ENCODE assay signal across 20 mouse cellular contexts in the genomic region with DNA sequence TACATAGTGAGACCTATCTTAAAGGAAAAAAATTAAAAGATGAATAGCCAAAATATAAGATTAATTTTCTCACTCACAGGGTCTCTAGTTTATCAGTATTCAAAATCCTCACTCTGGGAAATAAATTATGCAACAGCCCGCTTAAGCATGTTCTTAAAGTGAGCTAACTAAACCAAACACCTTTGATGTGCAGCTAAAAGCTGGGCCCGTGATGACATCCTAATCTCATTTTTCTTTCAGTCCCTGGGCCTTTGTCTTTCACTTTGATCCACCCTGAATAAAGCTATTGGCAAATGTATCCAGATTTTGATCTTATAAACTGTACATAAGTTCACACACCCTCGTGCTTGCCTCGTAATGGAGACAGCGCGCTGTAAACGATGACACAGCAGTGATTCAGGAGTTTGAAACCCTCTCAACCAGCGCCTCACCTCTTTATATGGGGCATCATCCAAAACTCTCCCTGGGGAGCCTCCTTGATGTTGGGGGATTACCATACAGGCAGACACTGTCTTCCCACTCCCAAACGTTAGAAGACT.
DNase-seq lines count a peak whose midpoint lies in the region; ATAC-seq and TF ChIP-seq lines count a peak whose summit lies in the region.
"Had no signal": no experiment of that assay in that cellular context is flagged by ENCODE, and none has a peak within 500 bp of the region (broad histone marks: within the 10 kb centered on the region; RNA-seq: fewer than 3 reads in every experiment).

No protein-coding gene starts in this region.

- H3K27ac ChIP-seq in midbrain, embryonic 11.5 days (ENCODE audit: low read depth, low read length), result no peak overlapping the region
- no peak overlapping the region for H3K27ac ChIP-seq in midbrain, postnatal 0 days (ENCODE audit: low read depth, low read length)
- H3K27ac ChIP-seq in midbrain, embryonic 14.5 days (replicated peaks; ENCODE audit: low read depth, low read length), result no peak overlapping the region
- no peak overlapping the region for H3K27ac ChIP-seq in midbrain, embryonic 16.5 days (ENCODE audit: low read length)
- H3K27ac ChIP-seq in stomach, postnatal 0 days (replicated peaks), result no peak overlapping the region
- H3K27ac ChIP-seq: embryonic facial prominence, embryonic 10.5 days; embryonic facial prominence, embryonic 12.5 days; forebrain, embryonic 13.5 days; forebrain, embryonic 15.5 days had no signal

- WGBS in midbrain, embryonic 11.5 days, result 75% methylated on average over 9 of the region's 9 CpGs
- 38% methylated on average over 9 of the region's 9 CpGs for WGBS in midbrain, postnatal 0 days
- 54% methylated on average over 9 of the region's 9 CpGs for WGBS in midbrain, embryonic 14.5 days
- WGBS in midbrain, embryonic 16.5 days, result 38% methylated on average over 9 of the region's 9 CpGs
- 59% methylated on average over 9 of the region's 9 CpGs for WGBS in stomach, postnatal 0 days

- ATAC-seq in midbrain, embryonic 11.5 days (ENCODE audit: low FRiP score), result peak; percentile 27; the same call in 1 of the 2 replicates
- ATAC-seq in midbrain, postnatal 0 days (ENCODE audit: low FRiP score), result no peak
- ATAC-seq in midbrain, embryonic 14.5 days (ENCODE audit: low FRiP score, low TSS enrichment), result peak; percentile 42
- peak; percentile 81 for ATAC-seq in midbrain, embryonic 16.5 days
- ATAC-seq in stomach, postnatal 0 days (ENCODE audit: low FRiP score, low TSS enrichment), result no peak
- ATAC-seq: forebrain, embryonic 13.5 days; forebrain, embryonic 15.5 days; forebrain, postnatal 0 days had no signal

- peak; percentile 49 for DNase-seq in midbrain, embryonic 11.5 days (ENCODE audit: low spot score, missing footprints)
- DNase-seq in midbrain, postnatal 0 days (ENCODE audit: low spot score), result no peak
- DNase-seq in brain, embryonic 14.5 days (ENCODE audit: low read depth), result peak; percentile 45
- peak; percentile 59 for DNase-seq in midbrain, embryonic 14.5 days
- DNase-seq in cerebellum, postnatal 14 days, result no peak
- no peak for DNase-seq in stomach, postnatal 0 days (ENCODE audit: low spot score)
- DNase-seq: adrenal gland, adult 2 months; adrenal gland, postnatal 10 days; adrenal gland, postnatal 25 days; cerebellum, adult 11-12 months; cerebellum, adult 2 months; cerebellum, adult 9-10 months; cerebellum, postnatal 10 days; cerebellum, postnatal 36 days; forebrain, postnatal 0 days had no signal

- H3K36me3 ChIP-seq in midbrain, embryonic 11.5 days (ENCODE audit: control insufficient read depth, insufficient read depth, low read length), result no peaks in the 10 kb centered on the region
- no peaks in the 10 kb centered on the region for H3K36me3 ChIP-seq in midbrain, postnatal 0 days (ENCODE audit: insufficient read depth, low read length)
- H3K36me3 ChIP-seq in midbrain, embryonic 14.5 days (ENCODE audit: control insufficient read depth, insufficient read depth, low read length), result no peaks in the 10 kb centered on the region
- H3K36me3 ChIP-seq in midbrain, embryonic 16.5 days (ENCODE audit: control insufficient read depth, insufficient read depth, low read length), result no peaks in the 10 kb centered on the region
- no peaks in the 10 kb centered on the region for H3K36me3 ChIP-seq in stomach, postnatal 0 days (ENCODE audit: control insufficient read depth, insufficient read depth, low read length)
- H3K36me3 ChIP-seq: embryonic facial prominence, embryonic 10.5 days; embryonic facial prominence, embryonic 12.5 days; forebrain, embryonic 15.5 days had no signal

- no peaks in the 10 kb centered on the region for H3K27me3 ChIP-seq in midbrain, embryonic 11.5 days (ENCODE audit: control insufficient read depth, insufficient read depth, low read length)
- H3K27me3 ChIP-seq in midbrain, postnatal 0 days (ENCODE audit: insufficient read depth, low read length), result no peaks in the 10 kb centered on the region
- H3K27me3 ChIP-seq in midbrain, embryonic 14.5 days (ENCODE audit: control insufficient read depth, insufficient read depth, low read length), result no peaks in the 10 kb centered on the region
- H3K27me3 ChIP-seq in midbrain, embryonic 16.5 days (ENCODE audit: control insufficient read depth, insufficient read depth, low read depth, low read length), result no peaks in the 10 kb centered on the region
- H3K27me3 ChIP-seq in stomach, postnatal 0 days (ENCODE audit: control insufficient read depth, insufficient read depth, low read length), result no peaks in the 10 kb centered on the region
- H3K27me3 ChIP-seq: embryonic facial prominence, embryonic 12.5 days; forebrain, embryonic 13.5 days; forebrain, embryonic 15.5 days had no signal

- no peaks in the 10 kb centered on the region for H3K4me1 ChIP-seq in midbrain, embryonic 11.5 days (ENCODE audit: control insufficient read depth, insufficient read depth, low read length)
- no peaks in the 10 kb centered on the region for H3K4me1 ChIP-seq in midbrain, postnatal 0 days (ENCODE audit: insufficient read depth, low read length)
- 0 out of 2 replicates have a peak, but pooled peaks cover 3% of the 10 kb centered on the region for H3K4me1 ChIP-seq in midbrain, embryonic 14.5 days (ENCODE audit: control insufficient read depth, insufficient read depth, low read length)
- H3K4me1 ChIP-seq in midbrain, embryonic 16.5 days (ENCODE audit: control insufficient read depth, insufficient read depth, low read length), result no peaks in the 10 kb centered on the region
- no peaks in the 10 kb centered on the region for H3K4me1 ChIP-seq in stomach, postnatal 0 days (replicated peaks; ENCODE audit: control insufficient read depth, insufficient read depth)
- H3K4me1 ChIP-seq: embryonic facial prominence, embryonic 10.5 days; embryonic facial prominence, embryonic 12.5 days; forebrain, embryonic 13.5 days had no signal

- H3K4me2 ChIP-seq in midbrain, embryonic 11.5 days, result no peak overlapping the region
- H3K4me2 ChIP-seq in midbrain, postnatal 0 days (ENCODE audit: low read depth, low read length, poor library complexity, severe bottlenecking), result no peak overlapping the region
- H3K4me2 ChIP-seq in midbrain, embryonic 14.5 days (ENCODE audit: low read length), result no peak overlapping the region
- H3K4me2 ChIP-seq in midbrain, embryonic 16.5 days (ENCODE audit: low read length), result no peak overlapping the region
- H3K4me2 ChIP-seq in stomach, postnatal 0 days (replicated peaks; ENCODE audit: low read depth), result no peak overlapping the region
- H3K4me2 ChIP-seq: embryonic facial prominence, embryonic 12.5 days; forebrain, embryonic 13.5 days; forebrain, embryonic 15.5 days had no signal

- TF ChIP-seq POLR2A in brain, embryonic 14.5 days (IDR thresholded peaks at IDR 0.05; ENCODE audit: borderline replicate concordance, extremely low read depth, insufficient read depth, insufficient read length, poor library complexity, severe bottlenecking), result no peak

- no peak for TF ChIP-seq CTCF in midbrain, postnatal 0 days (IDR thresholded peaks at IDR 0.05)
- no peak for TF ChIP-seq CTCF in brain, embryonic 14.5 days (IDR thresholded peaks at IDR 0.05; ENCODE audit: borderline replicate concordance, extremely low read depth, insufficient read depth, insufficient read length)
- TF ChIP-seq CTCF in stomach, postnatal 0 days (IDR thresholded peaks at IDR 0.05; ENCODE audit: low read depth), result no peak

- H3K9ac ChIP-seq in midbrain, embryonic 11.5 days (ENCODE audit: low read length), result no peak overlapping the region
- no peak overlapping the region for H3K9ac ChIP-seq in midbrain, postnatal 0 days (replicated peaks; ENCODE audit: low read length, poor library complexity, severe bottlenecking)
- no peak overlapping the region for H3K9ac ChIP-seq in midbrain, embryonic 14.5 days (replicated peaks; ENCODE audit: low read length)
- H3K9ac ChIP-seq in midbrain, embryonic 16.5 days (ENCODE audit: low read depth, low read length), result no peak overlapping the region
- H3K9ac ChIP-seq in stomach, postnatal 0 days (ENCODE audit: low read length), result no peak overlapping the region
- H3K9ac ChIP-seq: embryonic facial prominence, embryonic 12.5 days; forebrain, embryonic 13.5 days; forebrain, embryonic 15.5 days; forebrain, postnatal 0 days had no signal

- no peak overlapping the region for H3K4me3 ChIP-seq in midbrain, embryonic 11.5 days (ENCODE audit: low read depth, low read length)
- H3K4me3 ChIP-seq in midbrain, postnatal 0 days (ENCODE audit: low read depth, low read length), result no peak overlapping the region
- no peak overlapping the region for H3K4me3 ChIP-seq in midbrain, embryonic 14.5 days (replicated peaks; ENCODE audit: low read depth, low read length)
- H3K4me3 ChIP-seq in midbrain, embryonic 16.5 days (ENCODE audit: low read depth, low read length), result no peak overlapping the region
- H3K4me3 ChIP-seq in stomach, postnatal 0 days (ENCODE audit: low read depth, low read length), result no peak overlapping the region
- H3K4me3 ChIP-seq: embryonic facial prominence, embryonic 10.5 days; embryonic facial prominence, embryonic 12.5 days; forebrain, embryonic 13.5 days; forebrain, embryonic 15.5 days had no signal

- H3K9me3 ChIP-seq in midbrain, embryonic 11.5 days (ENCODE audit: control insufficient read depth, low read length), result no peaks in the 10 kb centered on the region
- no peaks in the 10 kb centered on the region for H3K9me3 ChIP-seq in midbrain, postnatal 0 days (ENCODE audit: low read length)
- no peaks in the 10 kb centered on the region for H3K9me3 ChIP-seq in midbrain, embryonic 14.5 days (ENCODE audit: control insufficient read depth, low read length)
- no peaks in the 10 kb centered on the region for H3K9me3 ChIP-seq in midbrain, embryonic 16.5 days (replicated peaks; ENCODE audit: control insufficient read depth, low read length, poor library complexity, severe bottlenecking)
- H3K9me3 ChIP-seq in stomach, postnatal 0 days (ENCODE audit: control insufficient read depth, low read length), result no peaks in the 10 kb centered on the region
- H3K9me3 ChIP-seq: embryonic facial prominence, embryonic 10.5 days; embryonic facial prominence, embryonic 12.5 days; forebrain, embryonic 13.5 days; forebrain, embryonic 15.5 days had no signal

- TF ChIP-seq EP300 in stomach, postnatal 0 days (optimal IDR thresholded peaks at IDR 0.05), result no peak

Comparison
In these comparisons a context has a peak if more than half of its experiments do, and no peak if none do; other contexts are left out.
1. ATAC-seq: peak in midbrain, embryonic 11.5 days (single experiment), midbrain, embryonic 14.5 days (single experiment) and midbrain, embryonic 16.5 days (single experiment); none in midbrain, postnatal 0 days (single experiment) and stomach, postnatal 0 days (single experiment).
2. DNase-seq: peak in midbrain, embryonic 11.5 days (single experiment), brain, embryonic 14.5 days (single experiment) and midbrain, embryonic 14.5 days (single experiment); none in midbrain, postnatal 0 days (single experiment), cerebellum, postnatal 14 days (0 of 2) and stomach, postnatal 0 days (single experiment).